Comparison of ENCODE assay signal across 9 mouse cellular contexts in the genomic region with DNA sequence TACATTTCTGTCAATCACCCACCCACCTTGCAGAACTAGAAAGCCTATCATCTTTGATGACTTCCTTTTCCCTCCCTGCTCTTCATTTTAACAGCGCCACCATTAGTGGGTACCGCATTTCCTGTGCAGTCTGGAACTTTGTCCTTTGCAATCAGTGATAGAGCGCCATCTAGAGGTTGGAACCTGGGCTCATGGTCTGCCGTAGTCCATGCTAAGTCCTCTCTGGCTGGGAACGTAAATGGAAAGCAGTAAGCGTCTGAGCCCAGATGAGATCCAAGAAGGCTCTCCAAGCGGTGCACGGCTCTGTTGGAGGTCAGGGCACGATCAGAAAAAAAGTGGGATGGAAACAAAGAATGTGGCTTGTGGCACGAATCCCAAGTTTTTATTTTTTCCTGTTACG. TPM values are rescaled to one million over a fixed set of nuclear protein-coding genes. Genes with fewer than 3 reads are reported as not detected.
A peak's percentile ranks its signal among the peaks of the same experiment; 100 is the strongest.
DNase-seq lines count a peak whose midpoint lies in the region; ATAC-seq and TF ChIP-seq lines count a peak whose summit lies in the region.
"Had no signal": no experiment of that assay in that cellular context is flagged by ENCODE, and none has a peak within 500 bp of the region (broad histone marks: within the 10 kb centered on the region; RNA-seq: fewer than 3 reads in every experiment).

No protein-coding gene starts in this region.

- no peaks in the 10 kb centered on the region for H3K27me3 ChIP-seq in embryonic facial prominence, embryonic 11.5 days (ENCODE audit: control insufficient read depth, insufficient read depth, low read length)
- H3K27me3 ChIP-seq in stomach, postnatal 0 days (ENCODE audit: control insufficient read depth, insufficient read depth, low read length): no peaks in the 10 kb centered on the region
- H3K27me3 ChIP-seq: limb, embryonic 12.5 days had no signal

- in situ Hi-C loops in ES-E14 (cut with MboI; ENCODE audit: low sequenced_read_pairs in 2 of 2, unreplicated experiment in 2 of 2): no loop called here

- 0 out of 4 replicates have a peak, but pooled peaks cover 0 to 2% of the 10 kb centered on the region in 2 experiments for H3K4me1 ChIP-seq in ES-E14 (ENCODE audit: control insufficient read depth in 2 of 2, insufficient read depth in 2 of 2, low read length in 2 of 2, poor library complexity in 1 of 2)
- H3K4me1 ChIP-seq in embryonic facial prominence, embryonic 11.5 days (ENCODE audit: control insufficient read depth, insufficient read depth, low read length): no peaks in the 10 kb centered on the region
- H3K4me1 ChIP-seq in stomach, postnatal 0 days (replicated peaks; ENCODE audit: control insufficient read depth, insufficient read depth): no peaks in the 10 kb centered on the region

- intact Hi-C loops in left cerebral cortex, adult 2 months (cut with DNase I): loop anchor here (5.0 kb wide), 1 partner anchor 53 kb away; no protein-coding TSS in a partner anchor

- no peaks in the 10 kb centered on the region for H3K36me3 ChIP-seq in ES-E14 (ENCODE audit: control insufficient read depth, insufficient read depth, low read length, poor library complexity, severe bottlenecking)
- H3K36me3 ChIP-seq in embryonic facial prominence, embryonic 11.5 days (replicated peaks; ENCODE audit: control insufficient read depth, insufficient read depth, low read depth, low read length): no peaks in the 10 kb centered on the region
- H3K36me3 ChIP-seq in stomach, postnatal 0 days (ENCODE audit: control insufficient read depth, insufficient read depth, low read length): no peaks in the 10 kb centered on the region
- H3K36me3 ChIP-seq: limb, embryonic 12.5 days had no signal

- no peak for TF ChIP-seq EP300 in stomach, postnatal 0 days (optimal IDR thresholded peaks at IDR 0.05)

- 47% methylated on average over 11 of the region's 11 CpGs for WGBS in embryonic facial prominence, embryonic 11.5 days
- WGBS in stomach, postnatal 0 days: 53% methylated on average over 11 of the region's 11 CpGs

- no peak overlapping the region for H3K4me2 ChIP-seq in embryonic facial prominence, embryonic 11.5 days (ENCODE audit: low read depth, low read length)
- H3K4me2 ChIP-seq in stomach, postnatal 0 days (replicated peaks; ENCODE audit: low read depth): no peak overlapping the region
- H3K4me2 ChIP-seq: limb, embryonic 12.5 days had no signal

- no peak for ATAC-seq in embryonic facial prominence, embryonic 11.5 days (replicated peaks; ENCODE audit: insufficient number of reproducible peaks, low FRiP score, low TSS enrichment, low read depth)
- ATAC-seq in stomach, postnatal 0 days (ENCODE audit: low FRiP score, low TSS enrichment): no peak

- TF ChIP-seq CTCF in left cerebral cortex, adult 2 months (IDR thresholded peaks at IDR 0.05): peak; percentile 66
- peak; percentile 76 for TF ChIP-seq CTCF in stomach, postnatal 0 days (IDR thresholded peaks at IDR 0.05; ENCODE audit: low read depth)

- peak; percentile 19 to 40 for DNase-seq in left cerebral cortex, adult 2 months (ENCODE audit: extremely low spot score in 1 of 2, low spot score in 2 of 2)
- no peak for DNase-seq in left cerebral cortex, adult 11 months (ENCODE audit: low spot score)
- peak; percentile 80 for DNase-seq in ES-E14 (ENCODE audit: low read depth, low spot score)
- DNase-seq in adrenal gland, postnatal 14 days: peak; percentile 71
- DNase-seq in embryonic facial prominence, embryonic 11.5 days (ENCODE audit: low spot score): peak; percentile 69
- DNase-seq in kidney, postnatal 4 days: peak; percentile 44 to 51
- peak; percentile 51 for DNase-seq in stomach, postnatal 0 days (ENCODE audit: low spot score)
- no peak for DNase-seq in natural killer cell, adult 2 months (ENCODE audit: low spot score in 2 of 2)

- no peak overlapping the region for H3K27ac ChIP-seq in left cerebral cortex, adult 2 months
- H3K27ac ChIP-seq in ES-E14 (ENCODE audit: insufficient read depth, low read depth, low read length, poor library complexity, severe bottlenecking): no peak overlapping the region
- H3K27ac ChIP-seq in embryonic facial prominence, embryonic 11.5 days (replicated peaks; ENCODE audit: low read depth, low read length): no peak overlapping the region
- H3K27ac ChIP-seq in stomach, postnatal 0 days (replicated peaks): no peak overlapping the region
- H3K27ac ChIP-seq: limb, embryonic 12.5 days had no signal

- H3K4me3 ChIP-seq in left cerebral cortex, adult 2 months: no peak overlapping the region
- no peak overlapping the region for H3K4me3 ChIP-seq in ES-E14 (ENCODE audit: insufficient read depth in 1 of 2, low read depth in 1 of 2, low read length in 2 of 2, poor library complexity in 1 of 2, severe bottlenecking in 1 of 2)
- H3K4me3 ChIP-seq in embryonic facial prominence, embryonic 11.5 days (ENCODE audit: low read depth, low read length): no peak overlapping the region
- no peak overlapping the region for H3K4me3 ChIP-seq in stomach, postnatal 0 days (ENCODE audit: low read depth, low read length)
- H3K4me3 ChIP-seq: limb, embryonic 12.5 days had no signal

- no peaks in the 10 kb centered on the region for H3K9me3 ChIP-seq in ES-E14 (ENCODE audit: control insufficient read depth, insufficient read depth, low read depth, low read length)
- no peaks in the 10 kb centered on the region for H3K9me3 ChIP-seq in embryonic facial prominence, embryonic 11.5 days (replicated peaks; ENCODE audit: control insufficient read depth, low read length)
- no peaks in the 10 kb centered on the region for H3K9me3 ChIP-seq in stomach, postnatal 0 days (ENCODE audit: control insufficient read depth, low read length)
- H3K9me3 ChIP-seq: limb, embryonic 12.5 days had no signal

- H3K9ac ChIP-seq in ES-E14 (ENCODE audit: insufficient read depth, low read depth, low read length, poor library complexity, severe bottlenecking): no peak overlapping the region
- no peak overlapping the region for H3K9ac ChIP-seq in embryonic facial prominence, embryonic 11.5 days (replicated peaks; ENCODE audit: low read length)
- no peak overlapping the region for H3K9ac ChIP-seq in stomach, postnatal 0 days (ENCODE audit: low read length)
- H3K9ac ChIP-seq: limb, embryonic 12.5 days had no signal

TF ChIP-seq in ES-E14, 5 proteins besides CTCF, POLR2A, EP300 and RAD21:
- TF ChIP-seq ZNF384 (IDR thresholded peaks at IDR 0.05; ENCODE audit: low read depth, low read length): no peak; the same call in 1 of the 2 replicates
- no peak for TF ChIP-seq CHD2 (IDR thresholded peaks at IDR 0.05; ENCODE audit: low read depth, low read length)
- TF ChIP-seq HCFC1 (IDR thresholded peaks at IDR 0.05; ENCODE audit: borderline replicate concordance, insufficient read depth, low read length): no peak
- no peak for TF ChIP-seq MAFK (IDR thresholded peaks at IDR 0.05; ENCODE audit: insufficient read depth, low read depth, low read length)
- TF ChIP-seq ZC3H11A (IDR thresholded peaks at IDR 0.05; ENCODE audit: borderline replicate concordance, low read depth, low read length): no peak

RNA-seq across cellular contexts. Expression of a gene that starts 23.8 kb away (rescaled TPM):
- total RNA-seq in left cerebral cortex, adult 2 months (2021): 1 to 10 TPM; 4.0 to 4.6 TPM
- 1.1 and 1.3 TPM in 2 replicates for total RNA-seq in ES-E14 (2012; rRNA removed)
- 0.45 and 0.78 TPM in 2 replicates for total RNA-seq in adrenal gland, postnatal 14 days (2021)
- not detected in 2 replicates for polyA plus RNA-seq in embryonic facial prominence, embryonic 11.5 days (2014; fragmentation: Nextera tagmentation; extraction: Ambion mirVana)
- polyA plus RNA-seq in stomach, postnatal 0 days (2015; fragmentation: Nextera tagmentation; extraction: Ambion mirVana): 2.9 and 3.8 TPM in 2 replicates

Comparison
In these comparisons a context has a peak if more than half of its experiments do, and no peak if none do; other contexts are left out.
1. DNase-seq: peak in left cerebral cortex, adult 2 months (2 of 2), ES-E14 (single experiment), adrenal gland, postnatal 14 days (single experiment), embryonic facial prominence, embryonic 11.5 days (single experiment), kidney, postnatal 4 days (2 of 2) and stomach, postnatal 0 days (single experiment); none in left cerebral cortex, adult 11 months (single experiment) and natural killer cell, adult 2 months (0 of 2).